Mouse (Mus musculus) heart, adult 2 months (tissue): ENCODE measurements around the gene Gm42791.

ENCODE experiments used
- CTCF ChIP-seq: fragments of 200-600 bp; IDR thresholded peaks from 2 replicates; pipeline ENCODE4 v1.8.1; 2022; ENCODE audit warnings: antibody characterized with exemption, mild to moderate bottlenecking, moderate library complexity
- POLR2A ChIP-seq: fragments of 200-500 bp; IDR thresholded peaks from 2 replicates; pipeline ENCODE4 v1.6.1; 2011; ENCODE audit warnings: mild to moderate bottlenecking, low read depth, low read length, control low read depth; ENCODE audit not compliant: insufficient read depth

- no peak for TF ChIP-seq POLR2A
- no peak for TF ChIP-seq CTCF
Measured at GRCm38 (mm10) chr5:148896515-148896914, 98.4 kb downstream of the Gm42791 start.
